Mouse (Mus musculus) thymus, adult 2 months (tissue): ENCODE measurements around the gene Lipt1. TPM values are rescaled to one million over a fixed set of nuclear protein-coding genes. Genes with fewer than 3 reads are reported as not detected.

Source experiments
- DNase-seq: peaks from one replicate; pipeline ENCODE4 v3.0.0; 2021
- H3K27ac ChIP-seq: fragments of 200-500 bp; 2 replicates; pipeline ENCODE4 v1.5.1; 2012; ENCODE audit warnings: low read length, control low read depth; ENCODE audit not compliant: control insufficient read depth, insufficient read depth
- H3K27me3 ChIP-seq: fragments of 200-500 bp; 2 replicates; pipeline ENCODE4 v1.6.1; 2012; ENCODE audit warnings: mild to moderate bottlenecking, low read length, moderate library complexity, mixed read lengths; ENCODE audit not compliant: control insufficient read depth, insufficient read depth
- H3K36me3 ChIP-seq: fragments of 200-500 bp; 2 replicates; pipeline ENCODE4 v1.6.1; 2012; ENCODE audit warnings: mild to moderate bottlenecking, low read length, moderate library complexity; ENCODE audit not compliant: control insufficient read depth, insufficient read depth
- H3K4me1 ChIP-seq: fragments of 200-500 bp; replicated peaks from 2 replicates; pipeline ENCODE4 v1.6.1; 2012; ENCODE audit warnings: low read length; ENCODE audit not compliant: control insufficient read depth, insufficient read depth
- H3K4me3 ChIP-seq: fragments of 200-500 bp; 2 replicates; pipeline ENCODE4 v1.5.1; 2012; ENCODE audit warnings: mild to moderate bottlenecking, low read length, control low read depth, moderate library complexity; ENCODE audit not compliant: control insufficient read depth, insufficient read depth
- CTCF ChIP-seq: fragments of 200-500 bp; IDR thresholded peaks from 2 replicates; pipeline ENCODE4 v1.5.1; 2012; ENCODE audit warnings: mild to moderate bottlenecking, control low read depth, low read length, moderate library complexity, borderline replicate concordance; ENCODE audit not compliant: control insufficient read depth, poor library complexity, insufficient read depth; ENCODE audit errors: extremely low read depth
- POLR2A ChIP-seq: fragments of 200-500 bp; IDR thresholded peaks from 2 replicates; pipeline ENCODE4 v1.6.1; 2012; ENCODE audit warnings: mild to moderate bottlenecking, low read length, control low read depth, moderate library complexity; ENCODE audit not compliant: control insufficient read depth, poor library complexity, insufficient read depth; ENCODE audit errors: extremely low read depth
- whole genome bisulfite sequencing: fragments of 180-500 bp; shearing (Covaris S2); methylation state at CpG from one replicate; pipeline ENCODE4 v1.1.7; 2018; 5-methylcytosine and 5-hydroxymethylcytosine counted together
- polyA plus RNA-seq: library from polyadenylated mRNA; depleted of rRNA; stranded (reverse); fragments of >200 nt; gene quantifications from 2 replicates; pipeline ENCODE4 v1.2.3, GENCODE M21; 2012; rRNA removed

Gene Lipt1
- 1.3 and 1.6 TPM in 2 replicates for polyA plus RNA-seq

- Histone ChIP-seq H3K27me3 (no peaks in the 10 kb centered on the region), H3K4me1 (peaks cover 3% of the 10 kb centered on the region), H3K4me3 (peak within 1 kb of the TSS; percentile 77), H3K36me3 (no peaks in the 10 kb centered on the region; the same call in none of the 2 replicates), H3K27ac (peak within 1 kb of the TSS; percentile 53)
- DNase-seq = no peak
- 31% methylated on average over 7 of the region's 7 CpGs for WGBS
- TF ChIP-seq POLR2A = no peak
- no peak for TF ChIP-seq CTCF
Observed at GRCm38 (mm10) chr1:37871704-37872103, at the start of gene Lipt1. Lipt1 (plus strand) TSS chr1:37871738.

GRCm38 (mm10) chr1:37831681-37832080 is 39.9 kb upstream of the Lipt1 start:
- 94% methylated on average over 2 of the region's 2 CpGs for WGBS
- H3K36me3 ChIP-seq = no peaks in the 10 kb centered on the region
- DNase-seq = no peak
- no peaks in the 10 kb centered on the region for H3K4me1 ChIP-seq
- no peak overlapping the region for H3K27ac ChIP-seq
- H3K27me3 ChIP-seq = no peaks in the 10 kb centered on the region
- TF ChIP-seq CTCF (no peak), POLR2A (no peak)
- H3K4me3 ChIP-seq = no peak overlapping the region

- TF ChIP-seq POLR2A (no peak), CTCF (no peak)
Observed at GRCm38 (mm10) chr1:37846878-37847277, 24.7 kb upstream of the Lipt1 start.

GRCm38 (mm10) chr1:37850696-37851095 is 20.8 kb upstream of the Lipt1 start:
- TF ChIP-seq POLR2A = no peak
- no peak for TF ChIP-seq CTCF
- H3K4me3 ChIP-seq = no peak overlapping the region
- 95% methylated on average over 2 of the region's 2 CpGs for WGBS
- H3K27ac ChIP-seq = no peak overlapping the region
- no peak for DNase-seq
- no peaks in the 10 kb centered on the region for H3K4me1 ChIP-seq
- no peaks in the 10 kb centered on the region for H3K27me3 ChIP-seq
- no peaks in the 10 kb centered on the region for H3K36me3 ChIP-seq

More at GRCm38 (mm10) chr1:37846878-37847277, 24.7 kb upstream of the Lipt1 start:
- Histone ChIP-seq H3K27me3 (no peaks in the 10 kb centered on the region), H3K4me1 (no peaks in the 10 kb centered on the region), H3K4me3 (no peak overlapping the region), H3K27ac (no peak overlapping the region), H3K36me3 (no peaks in the 10 kb centered on the region)
- WGBS = 93% methylated on average over 8 of the region's 8 CpGs
- DNase-seq = no peak

GRCm38 (mm10) chr1:37864511-37865400 is 6.8 kb upstream of the Lipt1 start:
- DNase-seq = peak; percentile 99
- under 1% methylated on average over 87 of the region's 90 CpGs for WGBS
- TF ChIP-seq POLR2A (peak; percentile 68), CTCF (peak; percentile 64; the same call in 1 of the 2 replicates)
- H3K27ac ChIP-seq = peak overlapping the region; percentile 16; the same call in 1 of the 2 replicates
- H3K27me3 ChIP-seq = no peaks in the 10 kb centered on the region
- H3K4me3 ChIP-seq = peak overlapping the region; percentile 82
- H3K4me1 ChIP-seq = 0 out of 2 replicates have a peak, but pooled peaks cover 4% of the 10 kb centered on the region
- H3K36me3 ChIP-seq = no peaks in the 10 kb centered on the region

- Histone ChIP-seq H3K4me1 (0 out of 2 replicates have a peak, but pooled peaks cover 4% of the 10 kb centered on the region), H3K27me3 (no peaks in the 10 kb centered on the region)
Observed at GRCm38 (mm10) chr1:37865401-37866215, 5.9 kb upstream of the Lipt1 start.

More at GRCm38 (mm10) chr1:37865401-37866215, 5.9 kb upstream of the Lipt1 start:
- no peaks in the 10 kb centered on the region for H3K36me3 ChIP-seq
- TF ChIP-seq POLR2A (no peak), CTCF (no peak)
- H3K27ac ChIP-seq = peak overlapping the region; percentile 16; the same call in 1 of the 2 replicates
- WGBS = 12% methylated on average over 23 of the region's 23 CpGs
- DNase-seq = no peak
- H3K4me3 ChIP-seq = peak overlapping the region; percentile 82
